Mouse (Mus musculus) liver, embryonic 11.5 days (tissue): Measurements from ENCODE around the gene Tfap2e. TPM values are rescaled to one million over a fixed set of nuclear protein-coding genes. Genes with fewer than 3 reads are reported as not detected.

Source experiments
- ATAC-seq: fragments of 200-750 bp; cut with Nextera tagmentation; replicated peaks from 2 replicates; pipeline ENCODE4 v1.8.0; 2017; ENCODE audit warnings: moderate number of reproducible peaks, mild to moderate bottlenecking, moderate TSS enrichment, moderate library complexity; ENCODE audit not compliant: low FRiP score
- DNase-seq: peaks from one replicate; pipeline ENCODE4 v3.0.0-alpha.2; 2017; ENCODE audit warnings: low spot score
- H3K27ac ChIP-seq: fragments of 300-500 bp; sonication (generic); 2 replicates; pipeline ENCODE4 v1.5.1; 2014; ENCODE audit warnings: mild to moderate bottlenecking, low read depth, low read length, control low read depth
- H3K27me3 ChIP-seq: fragments of 300-500 bp; sonication (generic); replicated peaks from 2 replicates; pipeline ENCODE4 v1.6.1; 2014; ENCODE audit warnings: low read length, mixed read lengths; ENCODE audit not compliant: control insufficient read depth, insufficient read depth
- H3K36me3 ChIP-seq: fragments of 300-500 bp; sonication (generic); 2 replicates; pipeline ENCODE4 v1.6.1; 2014; ENCODE audit warnings: mild to moderate bottlenecking, low read length, moderate library complexity, mixed read lengths; ENCODE audit not compliant: control insufficient read depth, insufficient read depth
- H3K4me1 ChIP-seq: fragments of 300-500 bp; sonication (generic); replicated peaks from 2 replicates; pipeline ENCODE4 v1.6.1; 2014; ENCODE audit warnings: low read length, mixed read lengths; ENCODE audit not compliant: control insufficient read depth, insufficient read depth
- H3K4me2 ChIP-seq: fragments of 300-500 bp; sonication (generic); 2 replicates; pipeline ENCODE4 v1.6.1; 2014; ENCODE audit warnings: mild to moderate bottlenecking, control low read depth, moderate library complexity
- H3K4me3 ChIP-seq: fragments of 300-500 bp; sonication (generic); 2 replicates; pipeline ENCODE4 v1.5.1; 2014; ENCODE audit warnings: low read depth, low read length, control low read depth
- H3K9ac ChIP-seq: fragments of 300-500 bp; sonication (generic); 2 replicates; pipeline ENCODE4 v1.6.1; 2014; ENCODE audit warnings: low read depth, low read length, control low read depth
- H3K9me3 ChIP-seq: fragments of 300-500 bp; sonication (generic); 2 replicates; pipeline ENCODE4 v1.6.1; 2016; ENCODE audit warnings: low read length, inconsistent platforms, mixed read lengths; ENCODE audit not compliant: control insufficient read depth
- whole genome bisulfite sequencing: fragments of 180-500 bp; shearing (Covaris S2); extraction: QIAGEN DNeasy Blood & Tissue Kit; methylation state at CpG from one replicate; pipeline ENCODE4 v1.1.7; 2014; 5-methylcytosine and 5-hydroxymethylcytosine counted together
- polyA plus RNA-seq: library from polyadenylated mRNA; unstranded; fragments of >200 nt; fragmentation: Nextera tagmentation; extraction: Ambion mirVana; gene quantifications from 2 replicates; pipeline ENCODE4 v1.2.1, GENCODE M21; 2014

Tfap2e gene
- polyA plus RNA-seq, 1 experiment from 2014 or later: not detected

GRCm38 (mm10) chr4:126693021-126693420 lies 43.0 kb downstream of the Tfap2e start:
- Histone ChIP-seq H3K36me3 (peaks cover 5% of the 10 kb centered on the region), H3K9me3 (no peaks in the 10 kb centered on the region), H3K4me3 (no peak overlapping the region), H3K4me2 (no peak overlapping the region), H3K9ac (no peak overlapping the region), H3K4me1 (no peaks in the 10 kb centered on the region), H3K27me3 (no peaks in the 10 kb centered on the region), H3K27ac (no peak overlapping the region)
- no peak for ATAC-seq
- WGBS: 90% methylated on average over 5 of the region's 5 CpGs
- DNase-seq: no peak

GRCm38 (mm10) chr4:126689457-126689856 lies 46.6 kb downstream of the Tfap2e start:
- no peak overlapping the region for H3K4me2 ChIP-seq
- H3K4me1 ChIP-seq: no peaks in the 10 kb centered on the region
- 96% methylated on average over 2 of the region's 2 CpGs for WGBS
- H3K4me3 ChIP-seq: no peak overlapping the region
- peaks cover 22% of the 10 kb centered on the region for H3K36me3 ChIP-seq
- no peak overlapping the region for H3K27ac ChIP-seq
- H3K9ac ChIP-seq: no peak overlapping the region
- ATAC-seq (no peak), DNase-seq (no peak)
- no peaks in the 10 kb centered on the region for H3K27me3 ChIP-seq
- no peaks in the 10 kb centered on the region for H3K9me3 ChIP-seq

GRCm38 (mm10) chr4:126683084-126683483 lies 53.0 kb downstream of the Tfap2e start:
- H3K9ac ChIP-seq: 0 out of 2 replicates have a peak overlapping the region, but pooled peaks have one; percentile 15
- H3K4me2 ChIP-seq: peak overlapping the region; percentile 55
- WGBS: 87% methylated on average over 3 of the region's 3 CpGs

DNA sequence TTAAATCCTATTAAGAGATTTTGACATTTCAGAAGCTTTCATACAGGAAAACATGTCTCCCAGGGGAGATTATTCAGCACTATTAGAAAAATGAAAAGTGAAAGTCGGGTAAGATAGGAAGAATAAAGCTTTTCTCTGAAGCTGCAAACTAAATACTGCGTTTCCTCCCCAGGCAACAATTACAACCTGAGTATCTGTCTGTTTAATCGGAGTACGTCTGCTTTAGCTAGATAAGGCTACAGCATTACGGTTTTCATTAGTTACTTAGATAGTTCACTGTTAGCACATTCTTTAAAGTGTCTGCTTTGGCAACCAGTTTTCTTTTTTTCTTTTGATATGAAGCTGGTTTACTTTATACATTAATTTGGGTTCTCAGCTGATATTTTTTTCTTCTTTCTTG lies 53.7 kb downstream of the Tfap2e start:
- Histone ChIP-seq H3K4me1 (peaks cover 14% of the 10 kb centered on the region), H3K9ac (no peak overlapping the region), H3K4me2 (peak overlapping the region; percentile 51), H3K27ac (0 out of 2 replicates have a peak overlapping the region, but pooled peaks have one; percentile 38), H3K9me3 (no peaks in the 10 kb centered on the region), H3K27me3 (no peaks in the 10 kb centered on the region), H3K4me3 (no peak overlapping the region), H3K36me3 (peaks cover 16% of the 10 kb centered on the region)
- DNase-seq (no peak), ATAC-seq (peak; percentile 70)
- 44% methylated on average over 5 of the region's 5 CpGs for WGBS

More at GRCm38 (mm10) chr4:126683084-126683483, 53.0 kb downstream of the Tfap2e start:
- no peak for ATAC-seq
- 0 out of 2 replicates have a peak overlapping the region, but pooled peaks have one; percentile 7 for H3K4me3 ChIP-seq
- no peaks in the 10 kb centered on the region for H3K9me3 ChIP-seq
- no peaks in the 10 kb centered on the region for H3K27me3 ChIP-seq
- DNase-seq: no peak
- peaks cover 20% of the 10 kb centered on the region for H3K36me3 ChIP-seq
- peaks cover 14% of the 10 kb centered on the region for H3K4me1 ChIP-seq
- peak overlapping the region; percentile 72 for H3K27ac ChIP-seq

GRCm38 (mm10) chr4:126677054-126678003 lies 58.7 kb downstream of the Tfap2e start, which contains the start of gene Psmb2:
Gene Psmb2, plus strand, starts transcription at chr4:126677630.
- H3K27me3 ChIP-seq: no peaks in the 10 kb centered on the region

GRCm38 (mm10) chr4:126667075-126667474 lies 69.0 kb downstream of the Tfap2e start:
- ATAC-seq (no peak), DNase-seq (no peak)
- H3K36me3 ChIP-seq: no peaks in the 10 kb centered on the region
- H3K9ac ChIP-seq: no peak overlapping the region
- no peak overlapping the region for H3K4me3 ChIP-seq
- no peaks in the 10 kb centered on the region for H3K4me1 ChIP-seq
- 82% methylated on average over 2 of the region's 2 CpGs for WGBS
- H3K27ac ChIP-seq: no peak overlapping the region
- H3K27me3 ChIP-seq: no peaks in the 10 kb centered on the region
- H3K9me3 ChIP-seq: no peaks in the 10 kb centered on the region
- H3K4me2 ChIP-seq: no peak overlapping the region

More at GRCm38 (mm10) chr4:126677054-126678003, 58.7 kb downstream of the Tfap2e start, which contains the start of gene Psmb2:
- Histone ChIP-seq H3K27ac (no peak within 1 kb of the TSS), H3K4me3 (peak within 1 kb of the TSS; percentile 76), H3K9me3 (no peaks in the 10 kb centered on the region), H3K4me1 (peaks cover 8% of the 10 kb centered on the region), H3K4me2 (peak within 1 kb of the TSS; percentile 84), H3K9ac (peak within 1 kb of the TSS; percentile 77), H3K36me3 (no peaks in the 10 kb centered on the region)
- DNase-seq (peak; percentile 100), ATAC-seq (peak; percentile 91)
- WGBS: 3% methylated on average over 48 of the region's 48 CpGs

Other genes starting within 250 kb of the Tfap2e start
- gene Ago4, start 202.8 kb downstream of the Tfap2e start, polyA plus RNA-seq: 0.29 and 0.30 TPM in 2 replicates
- 43.5 and 51.6 TPM in 2 replicates for gene Clspn, start 179.3 kb downstream of the Tfap2e start, polyA plus RNA-seq
- gene 5730409E04Rik, start 126.4 kb downstream of the Tfap2e start, polyA plus RNA-seq: 0.40 and 0.71 TPM in 2 replicates
- gene Psmb2, start 58.6 kb downstream of the Tfap2e start, polyA plus RNA-seq: 535 and 555 TPM in 2 replicates
- 25.0 and 27.2 TPM in 2 replicates for gene Ncdn, start 17.2 kb upstream of the Tfap2e start, polyA plus RNA-seq
- 18.7 and 19.3 TPM in 2 replicates for gene AU040320, start 17.3 kb upstream of the Tfap2e start, polyA plus RNA-seq
- 13.6 and 13.7 TPM in 2 replicates for gene Zmym4, start 231.9 kb upstream of the Tfap2e start, polyA plus RNA-seq